Mouse (Mus musculus): ENCODE measurements around the gene Rtn4.

DNA sequence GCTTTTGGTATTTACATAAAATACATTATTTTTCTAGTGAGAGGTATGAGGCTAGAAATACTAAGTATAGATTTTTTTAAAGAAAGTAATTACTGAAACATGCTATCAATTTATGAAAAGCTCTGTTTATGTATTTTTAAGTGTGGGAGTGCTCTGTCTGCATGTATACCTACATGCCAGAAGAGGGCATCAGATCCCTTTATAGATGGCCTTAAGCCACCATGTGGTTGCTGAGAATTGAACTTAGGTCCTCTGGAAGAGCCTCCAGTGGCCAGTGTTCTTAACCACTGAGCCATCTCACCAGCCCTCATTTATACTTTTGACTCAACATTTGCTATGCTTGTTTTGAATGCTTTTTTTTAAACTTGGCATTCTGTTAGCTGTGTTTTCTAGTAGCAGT is 16.8 kb downstream of the Rtn4 start:
- TF ChIP-seq UBTF (IDR thresholded peaks at IDR 0.05; ENCODE audit: low read depth, low read length) (no peak), POLR2A (IDR thresholded peaks at IDR 0.05; ENCODE audit: low read depth, low read length) (no peak), E2F4 (IDR thresholded peaks at IDR 0.05; ENCODE audit: insufficient replicate concordance, low read depth, low read length) (no peak), RCOR1 (conservative IDR thresholded peaks at IDR 0.05; ENCODE audit: low read depth, low read length) (no peak), CTCF (conservative IDR thresholded peaks at IDR 0.05 in 1 of 2, IDR thresholded peaks at IDR 0.05 in 1 of 2; ENCODE audit: low read depth in 2 of 2, low read length in 2 of 2) (peak; percentile 12 to 74; a peak in 2 of 4 replicates), ZKSCAN1 (IDR thresholded peaks at IDR 0.05; ENCODE audit: borderline replicate concordance, low read depth, low read length) (no peak)
